Mouse (Mus musculus) ovary, adult 2 months (tissue): Measurements from ENCODE around the gene Ddx19b. TPM values are rescaled to one million over a fixed set of nuclear protein-coding genes. Genes with fewer than 3 reads are reported as not detected.

Experiments used
- polyA plus RNA-seq: library from polyadenylated mRNA; depleted of rRNA; stranded (reverse); fragments of >200 nt; gene quantifications from 2 replicates; pipeline ENCODE4 v1.2.3, GENCODE M21; 2012; rRNA removed

Ddx19b gene
- polyA plus RNA-seq = 2.4 and 2.9 TPM in 2 replicates

GRCm38 (mm10) chr8:111031572-111031971 lies at the start of gene Ddx19b:
Ddx19b (minus strand) TSS chr8:111031751.

GRCm38 (mm10) chr8:111056158-111056663 lies 24.7 kb upstream of the Ddx19b start, which contains the start of gene Exosc6:
Exosc6 (plus strand) TSS chr8:111056339.

GRCm38 (mm10) chr8:111032916-111033315 lies 1.4 kb upstream of the Ddx19b start, which contains the start of gene Aars:
Aars (plus strand) TSS chr8:111033144.

GRCm38 (mm10) chr8:110997547-110998531 lies 33.7 kb downstream of the Ddx19b start, which contains the start of gene Ddx19a:
Ddx19a (minus strand) TSS chr8:110997800.

Other genes starting within 250 kb of the Ddx19b start
- gene Il34, start 225.8 kb downstream of the Ddx19b start, polyA plus RNA-seq = 20.3 and 24.4 TPM in 2 replicates
- gene Cog4, start 185.2 kb downstream of the Ddx19b start, polyA plus RNA-seq = 25.0 and 29.7 TPM in 2 replicates
- gene Sf3b3, start 185.0 kb downstream of the Ddx19b start, polyA plus RNA-seq = 37.1 and 51.3 TPM in 2 replicates
- gene Fuk, start 129.3 kb downstream of the Ddx19b start, polyA plus RNA-seq = 30.6 and 39.6 TPM in 2 replicates
- 50.7 and 64.4 TPM in 2 replicates for gene St3gal2, start 111.8 kb downstream of the Ddx19b start, polyA plus RNA-seq
- gene Ddx19a, start 34.0 kb downstream of the Ddx19b start, polyA plus RNA-seq = 29.4 and 31.7 TPM in 2 replicates
- 34.2 and 40.2 TPM in 2 replicates for gene Aars, start 1.4 kb upstream of the Ddx19b start, polyA plus RNA-seq
- gene Exosc6, start 24.6 kb upstream of the Ddx19b start, polyA plus RNA-seq = 70.7 and 101 TPM in 2 replicates
- 1.8 and 2.2 TPM in 2 replicates for gene Clec18a, start 60.7 kb upstream of the Ddx19b start, polyA plus RNA-seq
- 19.2 and 19.8 TPM in 2 replicates for gene Pdpr, start 62.9 kb upstream of the Ddx19b start, polyA plus RNA-seq
- gene Glg1, start 227.5 kb upstream of the Ddx19b start, polyA plus RNA-seq = 65.7 and 67.3 TPM in 2 replicates